Comparison of ENCODE assay signal across 9 mouse cellular contexts in genomic region chr12:12810943-12811342, GRCm38 (mm10).
DNase-seq lines count a peak whose midpoint lies in the region; ATAC-seq and TF ChIP-seq lines count a peak whose summit lies in the region.
"Had no signal": no experiment of that assay in that cellular context is flagged by ENCODE, and none has a peak within 500 bp of the region (broad histone marks: within the 10 kb centered on the region; RNA-seq: fewer than 3 reads in every experiment).

No protein-coding gene starts in this region.

- WGBS in midbrain, embryonic 10.5 days: 7% methylated on average over 7 of the region's 7 CpGs
- 13% methylated on average over 7 of the region's 7 CpGs for WGBS in midbrain, postnatal 0 days
- 4% methylated on average over 7 of the region's 7 CpGs for WGBS in forebrain, embryonic 16.5 days
- 8% methylated on average over 7 of the region's 7 CpGs for WGBS in limb, embryonic 12.5 days
- 9% methylated on average over 7 of the region's 7 CpGs for WGBS in midbrain, embryonic 15.5 days

- H3K27me3 ChIP-seq in midbrain, embryonic 10.5 days (ENCODE audit: low read depth, poor library complexity, severe bottlenecking): peaks cover 29% of the 10 kb centered on the region
- no peaks in the 10 kb centered on the region for H3K27me3 ChIP-seq in midbrain, postnatal 0 days (ENCODE audit: insufficient read depth, low read length)
- no peaks in the 10 kb centered on the region for H3K27me3 ChIP-seq in forebrain, embryonic 16.5 days (replicated peaks; ENCODE audit: control insufficient read depth, insufficient read depth, low read length)
- no peaks in the 10 kb centered on the region for H3K27me3 ChIP-seq in limb, embryonic 12.5 days
- no peaks in the 10 kb centered on the region for H3K27me3 ChIP-seq in midbrain, embryonic 15.5 days (replicated peaks)
- H3K27me3 ChIP-seq: Patski had no signal

- no peak for ATAC-seq in midbrain, postnatal 0 days (ENCODE audit: low FRiP score)
- no peak for ATAC-seq in forebrain, embryonic 16.5 days
- no peak for ATAC-seq in limb, embryonic 12.5 days (ENCODE audit: insufficient number of reproducible peaks, insufficient read depth, low FRiP score, low TSS enrichment, low read depth)
- peak; percentile 50 for ATAC-seq in midbrain, embryonic 15.5 days (replicated peaks)
- ATAC-seq in monocyte, adult 5-6 weeks (replicated peaks; ENCODE audit: insufficient number of reproducible peaks, low FRiP score, low TSS enrichment, poor library complexity, severe bottlenecking): no peak

- peak; percentile 40 for DNase-seq in midbrain, embryonic 10.5 days (ENCODE audit: low spot score)
- no peak for DNase-seq in midbrain, postnatal 0 days (ENCODE audit: low spot score)
- DNase-seq in left cerebral cortex, postnatal 25 days (ENCODE audit: low spot score in 2 of 2): no peak
- DNase-seq in right cerebral cortex, postnatal 10 days (ENCODE audit: low spot score in 2 of 2): no peak

- no peaks in the 10 kb centered on the region for H3K36me3 ChIP-seq in midbrain, embryonic 10.5 days
- no peaks in the 10 kb centered on the region for H3K36me3 ChIP-seq in midbrain, postnatal 0 days (ENCODE audit: insufficient read depth, low read length)
- H3K36me3 ChIP-seq in forebrain, embryonic 16.5 days (ENCODE audit: control insufficient read depth, insufficient read depth): no peaks in the 10 kb centered on the region
- no peaks in the 10 kb centered on the region for H3K36me3 ChIP-seq in limb, embryonic 12.5 days
- H3K36me3 ChIP-seq in midbrain, embryonic 15.5 days (replicated peaks): no peaks in the 10 kb centered on the region

- peak overlapping the region; percentile 37 for H3K4me3 ChIP-seq in midbrain, embryonic 10.5 days
- no peak overlapping the region for H3K4me3 ChIP-seq in midbrain, postnatal 0 days (ENCODE audit: low read depth, low read length)
- H3K4me3 ChIP-seq in forebrain, embryonic 16.5 days (replicated peaks; ENCODE audit: low read length): no peak overlapping the region
- H3K4me3 ChIP-seq in limb, embryonic 12.5 days (replicated peaks): no peak overlapping the region
- no peak overlapping the region for H3K4me3 ChIP-seq in midbrain, embryonic 15.5 days

- H3K9ac ChIP-seq in midbrain, postnatal 0 days (replicated peaks; ENCODE audit: low read length, poor library complexity, severe bottlenecking): no peak overlapping the region
- H3K9ac ChIP-seq in forebrain, embryonic 16.5 days (replicated peaks; ENCODE audit: low read depth, low read length): peak overlapping the region; percentile 10; the same call in 1 of the 2 replicates
- no peak overlapping the region for H3K9ac ChIP-seq in limb, embryonic 12.5 days (replicated peaks)
- H3K9ac ChIP-seq in midbrain, embryonic 15.5 days: no peak overlapping the region

- TF ChIP-seq CTCF in midbrain, postnatal 0 days (IDR thresholded peaks at IDR 0.05): no peak

- no peak overlapping the region for H3K4me2 ChIP-seq in midbrain, postnatal 0 days (ENCODE audit: low read depth, low read length, poor library complexity, severe bottlenecking)
- H3K4me2 ChIP-seq in forebrain, embryonic 16.5 days (ENCODE audit: low read length): peak overlapping the region; percentile 38; the same call in 1 of the 2 replicates
- peak overlapping the region; percentile 48 for H3K4me2 ChIP-seq in limb, embryonic 12.5 days
- peak overlapping the region; percentile 26; the same call in 1 of the 2 replicates for H3K4me2 ChIP-seq in midbrain, embryonic 15.5 days

- peaks cover 57% of the 10 kb centered on the region for H3K4me1 ChIP-seq in midbrain, embryonic 10.5 days
- H3K4me1 ChIP-seq in midbrain, postnatal 0 days (ENCODE audit: insufficient read depth, low read length): peaks cover 10% of the 10 kb centered on the region
- H3K4me1 ChIP-seq in forebrain, embryonic 16.5 days (replicated peaks; ENCODE audit: control insufficient read depth, insufficient read depth, low read length): peaks cover 14% of the 10 kb centered on the region
- H3K4me1 ChIP-seq in limb, embryonic 12.5 days (replicated peaks): peaks cover 27% of the 10 kb centered on the region
- H3K4me1 ChIP-seq in midbrain, embryonic 15.5 days: peaks cover 23% of the 10 kb centered on the region

- H3K27ac ChIP-seq in midbrain, embryonic 10.5 days (replicated peaks): peak overlapping the region; percentile 87
- H3K27ac ChIP-seq in midbrain, postnatal 0 days (ENCODE audit: low read depth, low read length): no peak overlapping the region; the same call in 1 of the 2 replicates
- no peak overlapping the region; the same call in 1 of the 2 replicates for H3K27ac ChIP-seq in forebrain, embryonic 16.5 days (ENCODE audit: low read length)
- H3K27ac ChIP-seq in limb, embryonic 12.5 days: peak overlapping the region; percentile 77; the same call in 1 of the 2 replicates
- peak overlapping the region; percentile 66 for H3K27ac ChIP-seq in midbrain, embryonic 15.5 days

- intact Hi-C loops in left cerebral cortex, postnatal 25 days (cut with DNase I): no loop called here

- H3K9me3 ChIP-seq in midbrain, embryonic 10.5 days (replicated peaks): no peaks in the 10 kb centered on the region
- no peaks in the 10 kb centered on the region for H3K9me3 ChIP-seq in midbrain, postnatal 0 days (ENCODE audit: low read length)
- H3K9me3 ChIP-seq in forebrain, embryonic 16.5 days (ENCODE audit: control insufficient read depth, low read length): no peaks in the 10 kb centered on the region
- no peaks in the 10 kb centered on the region for H3K9me3 ChIP-seq in limb, embryonic 12.5 days
- H3K9me3 ChIP-seq in midbrain, embryonic 15.5 days: no peaks in the 10 kb centered on the region

Comparison
In these comparisons a context has a peak if more than half of its experiments do, and no peak if none do; other contexts are left out.
1. H3K27ac ChIP-seq: peak in midbrain, embryonic 10.5 days (single experiment), limb, embryonic 12.5 days (single experiment) and midbrain, embryonic 15.5 days (single experiment); none in midbrain, postnatal 0 days (single experiment) and forebrain, embryonic 16.5 days (single experiment).